In genomic region chr3:33163821-33164220, GRCm38 (mm10) we compare ENCODE assay signal across 33 mouse cellular contexts. TPM values are rescaled to one million over a fixed set of nuclear protein-coding genes. Genes with fewer than 3 reads are reported as not detected.
DNase-seq lines count a peak whose midpoint lies in the region; ATAC-seq and TF ChIP-seq lines count a peak whose summit lies in the region.
"Had no signal": no experiment of that assay in that cellular context is flagged by ENCODE, and none has a peak within 500 bp of the region (broad histone marks: within the 10 kb centered on the region; RNA-seq: fewer than 3 reads in every experiment).

No protein-coding gene starts in this region.

- no peaks in the 10 kb centered on the region for H3K9me3 ChIP-seq in midbrain, embryonic 16.5 days (replicated peaks; ENCODE audit: control insufficient read depth, low read length, poor library complexity, severe bottlenecking)
- H3K9me3 ChIP-seq in midbrain, embryonic 13.5 days, result no peaks in the 10 kb centered on the region
- H3K9me3 ChIP-seq: hindbrain, embryonic 13.5 days; lung, embryonic 15.5 days; midbrain, embryonic 12.5 days; neural tube, embryonic 12.5 days; stomach, embryonic 15.5 days had no signal

- H3K27me3 ChIP-seq in midbrain, embryonic 16.5 days (ENCODE audit: control insufficient read depth, insufficient read depth, low read depth, low read length), result no peaks in the 10 kb centered on the region
- H3K27me3 ChIP-seq in midbrain, embryonic 13.5 days, result no peaks in the 10 kb centered on the region
- H3K27me3 ChIP-seq: hindbrain, embryonic 13.5 days; lung, embryonic 15.5 days; midbrain, embryonic 12.5 days; neural tube, embryonic 12.5 days; Patski; stomach, embryonic 15.5 days had no signal

- no peaks in the 10 kb centered on the region for H3K4me1 ChIP-seq in midbrain, embryonic 16.5 days (ENCODE audit: control insufficient read depth, insufficient read depth, low read length)
- no peaks in the 10 kb centered on the region for H3K4me1 ChIP-seq in midbrain, embryonic 13.5 days (replicated peaks)
- H3K4me1 ChIP-seq: hindbrain, embryonic 13.5 days; lung, embryonic 15.5 days; midbrain, embryonic 12.5 days; neural tube, embryonic 12.5 days; stomach, embryonic 15.5 days had no signal

- no peak overlapping the region for H3K4me3 ChIP-seq in layer of hippocampus, adult 2 months
- H3K4me3 ChIP-seq in midbrain, embryonic 16.5 days (ENCODE audit: low read depth, low read length), result no peak overlapping the region
- no peak overlapping the region for H3K4me3 ChIP-seq in midbrain, embryonic 13.5 days (replicated peaks)
- H3K4me3 ChIP-seq: hindbrain, embryonic 13.5 days; lung, embryonic 15.5 days; midbrain, embryonic 12.5 days; myocyte; neural tube, embryonic 12.5 days; stomach, embryonic 15.5 days had no signal

- no peak overlapping the region for H3K4me2 ChIP-seq in midbrain, embryonic 16.5 days (ENCODE audit: low read length)
- no peak overlapping the region for H3K4me2 ChIP-seq in midbrain, embryonic 13.5 days (replicated peaks)
- H3K4me2 ChIP-seq: heart, embryonic 11.5 days; hindbrain, embryonic 13.5 days; lung, embryonic 15.5 days; midbrain, embryonic 12.5 days; neural tube, embryonic 12.5 days; stomach, embryonic 15.5 days had no signal

- H3K36me3 ChIP-seq in midbrain, embryonic 16.5 days (ENCODE audit: control insufficient read depth, insufficient read depth, low read length), result no peaks in the 10 kb centered on the region
- H3K36me3 ChIP-seq in midbrain, embryonic 13.5 days, result no peaks in the 10 kb centered on the region
- H3K36me3 ChIP-seq: hindbrain, embryonic 13.5 days; lung, embryonic 15.5 days; midbrain, embryonic 12.5 days; neural tube, embryonic 12.5 days; stomach, embryonic 15.5 days had no signal

- intact Hi-C loops in gastrocnemius, postnatal 14 days (cut with DNase I; ENCODE audit: low total_unique reads), result no loop called here

- no peak overlapping the region for H3K9ac ChIP-seq in midbrain, embryonic 16.5 days (ENCODE audit: low read depth, low read length)
- no peak overlapping the region for H3K9ac ChIP-seq in midbrain, embryonic 13.5 days (replicated peaks)
- H3K9ac ChIP-seq: hindbrain, embryonic 13.5 days; liver, embryonic 14.5 days; lung, embryonic 15.5 days; midbrain, embryonic 12.5 days; neural tube, embryonic 12.5 days; stomach, embryonic 15.5 days had no signal

- DNase-seq in embryo, embryonic 10.5 days (ENCODE audit: low spot score), result peak; percentile 23
- no peak for DNase-seq in embryo, embryonic 11 days
- DNase-seq in layer of hippocampus, adult 2 months (ENCODE audit: low spot score in 2 of 2), result no peak
- DNase-seq in layer of hippocampus, postnatal 14 days (ENCODE audit: low spot score in 2 of 2), result no peak
- no peak for DNase-seq in gastrocnemius, postnatal 14 days
- DNase-seq: adrenal gland, postnatal 10 days; cerebellum, adult 11 months; cerebellum, adult 9-11 months; gastrocnemius, postnatal 36 days; heart, adult 18-20 months; heart, postnatal 36 days; kidney, adult 9 months; kidney, postnatal 36 days; layer of hippocampus, postnatal 36 days; liver; right cerebral cortex, postnatal 14 days; thymus, postnatal 14 days had no signal

- peak; percentile 55 for TF ChIP-seq CTCF in layer of hippocampus, adult 2 months (conservative IDR thresholded peaks at IDR 0.05)

- ATAC-seq in midbrain, embryonic 16.5 days, result 0 out of 2 replicates have a peak, but pooled peaks have one; percentile 39
- no peak for ATAC-seq in midbrain, embryonic 13.5 days
- ATAC-seq: forebrain, embryonic 14.5 days; intestine, postnatal 0 days; Patski had no signal

- no peak overlapping the region for H3K27ac ChIP-seq in layer of hippocampus, adult 2 months
- H3K27ac ChIP-seq in midbrain, embryonic 16.5 days (ENCODE audit: low read length), result no peak overlapping the region
- no peak overlapping the region for H3K27ac ChIP-seq in midbrain, embryonic 13.5 days
- H3K27ac ChIP-seq: hindbrain, embryonic 13.5 days; liver, embryonic 14.5 days; lung, embryonic 15.5 days; midbrain, embryonic 12.5 days; neural tube, embryonic 12.5 days; stomach, embryonic 15.5 days had no signal

RNA-seq across cellular contexts. Expression of gene Pex5l, which starts 20.8 kb away (rescaled TPM):
- 100 to 1,000 TPM; 291 to 295 TPM for total RNA-seq in layer of hippocampus, adult 2 months (2021)
- 100 to 1,000 TPM; 177 to 230 TPM for total RNA-seq in layer of hippocampus, postnatal 14 days (2021)
- polyA plus RNA-seq in midbrain, embryonic 16.5 days (2015; fragmentation: Nextera tagmentation; extraction: Ambion mirVana), result 2.1 and 2.9 TPM in 2 replicates
- 1.5 and 1.6 TPM in 2 replicates for polyA plus RNA-seq in midbrain, embryonic 13.5 days (2015; fragmentation: Nextera tagmentation; extraction: Ambion mirVana)
- total RNA-seq in gastrocnemius, postnatal 14 days (2021), result 1 to 10 TPM in 1 of 2 experiments, under 1 TPM in 1; 0.55 to 1.1 TPM
- total RNA-seq: megakaryocyte progenitor cell, adult 5-6 weeks; MEL had no signal
- polyA plus RNA-seq: C2C12, Patski had no signal

Comparison
In these comparisons a context has a peak if more than half of its experiments do, and no peak if none do; other contexts are left out.
1. RNA of gene Pex5l, which starts 20.8 kb away (total RNA-seq): 291 to 295 TPM in layer of hippocampus, adult 2 months and 177 to 230 TPM in layer of hippocampus, postnatal 14 days; 0.55 to 1.1 TPM in gastrocnemius, postnatal 14 days; every median in the first group is over 10 times any median in the second.